Mouse (Mus musculus): Measurements from ENCODE around the gene E2f6. TPM values are rescaled to one million over a fixed set of nuclear protein-coding genes. Genes with fewer than 3 reads are reported as not detected.
A peak's percentile ranks its signal among the peaks of the same experiment; 100 is the strongest.

Gene E2f6
- total and polyA plus RNA-seq, 3 experiments, result 35.4 to 67.0 TPM; not detected in 1

DNA sequence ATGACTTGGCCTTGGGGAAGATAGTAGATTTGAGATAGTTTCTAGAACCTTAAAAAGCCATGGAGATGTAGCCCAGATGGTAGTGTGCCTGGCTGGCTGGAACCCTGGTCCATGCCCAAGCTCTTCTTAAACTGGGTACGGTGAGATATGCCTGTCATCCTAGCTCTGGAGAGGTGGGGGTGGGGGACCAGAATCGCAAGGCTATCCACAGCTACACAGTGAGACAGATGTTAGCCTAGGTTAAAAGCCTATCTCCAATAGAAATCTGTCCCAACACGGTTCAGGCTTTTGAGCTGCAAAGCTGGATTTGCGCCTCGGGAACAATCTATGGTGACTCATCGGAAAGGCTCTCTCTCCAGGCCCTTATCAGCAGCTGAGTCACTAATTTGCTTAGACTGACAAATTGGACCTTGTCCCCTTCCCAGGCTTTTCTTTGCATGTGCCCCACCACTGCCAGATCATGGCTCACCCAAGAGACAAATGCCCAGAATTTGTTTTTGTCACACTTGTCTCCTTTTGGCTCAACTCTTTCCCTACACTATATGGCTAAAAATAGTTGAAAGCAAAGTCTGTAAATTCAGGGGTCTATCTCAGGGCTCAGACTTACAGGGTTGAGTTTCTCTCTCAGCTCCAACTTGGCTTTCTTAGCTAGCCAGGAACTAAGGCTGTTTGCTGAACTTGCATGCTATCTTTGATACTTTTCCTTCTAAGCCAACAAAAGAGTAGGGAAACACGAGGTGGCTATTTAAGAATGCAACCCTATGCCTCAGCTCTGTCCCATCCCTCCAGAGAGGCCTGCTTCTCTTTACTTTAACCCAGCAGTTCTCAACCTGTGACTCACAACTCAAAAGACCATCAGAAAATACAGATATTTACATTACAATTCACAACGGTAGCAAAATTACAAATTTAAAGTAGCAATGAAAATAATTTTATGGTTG lies 30.3 kb downstream of the E2f6 start:
- DNase-seq (ENCODE audit: low read depth, low spot score), result peak; percentile 70
- Histone ChIP-seq H3K9me3 (replicated peaks; ENCODE audit: insufficient read depth, low read length) (no peaks in the 10 kb centered on the region), H3K9ac (ENCODE audit: control insufficient read depth, low read depth, low read length, poor library complexity, severe bottlenecking) (no peak overlapping the region), H3K36me3 (ENCODE audit: control insufficient read depth in 1 of 2, insufficient read depth in 2 of 2, low read length in 2 of 2) (peaks cover 0 to 13% of the 10 kb centered on the region in 2 experiments; a peak in 2 of 4 replicates), H3K79me2 (ENCODE audit: control insufficient read depth, insufficient read depth, low read length, poor library complexity) (no peaks in the 10 kb centered on the region), H3K4me1 (ENCODE audit: control insufficient read depth in 1 of 2, insufficient read depth in 2 of 2, low read length in 2 of 2) (peaks cover 11 to 22% of the 10 kb centered on the region in 2 experiments), H3K27ac (ENCODE audit: control insufficient read depth, low read depth, low read length) (no peak overlapping the region), H3K27me3 (ENCODE audit: control insufficient read depth in 1 of 2, insufficient read depth in 2 of 2, low read length in 2 of 2) (no peaks in the 10 kb centered on the region), H3K4me3 (ENCODE audit: control insufficient read depth in 1 of 2, insufficient read depth in 1 of 2, low read depth in 2 of 2, low read length in 2 of 2) (no peak overlapping the region)
- TF ChIP-seq UBTF (IDR thresholded peaks at IDR 0.05; ENCODE audit: borderline replicate concordance, insufficient read depth, low read depth, low read length) (no peak), USF1 (IDR thresholded peaks at IDR 0.05; ENCODE audit: low read depth, low read length) (no peak), ZC3H11A (IDR thresholded peaks at IDR 0.05; ENCODE audit: low read depth, low read length) (no peak), SMC3 (IDR thresholded peaks at IDR 0.05; ENCODE audit: low read depth, low read length) (no peak), KAT2A (conservative IDR thresholded peaks at IDR 0.05; ENCODE audit: low read depth, low read length) (no peak), ZMIZ1 (IDR thresholded peaks at IDR 0.05; ENCODE audit: low read depth, low read length) (no peak), TCF12 (IDR thresholded peaks at IDR 0.05; ENCODE audit: low read depth, low read length) (peak; percentile 28; the same call in 1 of the 2 replicates), E2F4 (IDR thresholded peaks at IDR 0.05; ENCODE audit: borderline replicate concordance, low read depth, low read length) (no peak), BHLHE40 (IDR thresholded peaks at IDR 0.05; ENCODE audit: borderline replicate concordance, low read depth, low read length) (no peak), RAD21 (IDR thresholded peaks at IDR 0.05; ENCODE audit: low read depth, low read length) (no peak), ZNF384 (IDR thresholded peaks at IDR 0.05; ENCODE audit: low read depth, low read length) (no peak), POLR2AphosphoS2 (IDR thresholded peaks at IDR 0.05; ENCODE audit: low read length) (no peak), USF2 (IDR thresholded peaks at IDR 0.05; ENCODE audit: borderline replicate concordance in 1 of 2, insufficient read depth in 1 of 2, low read depth in 1 of 2, low read length in 2 of 2) (no peak), TAL1 (IDR thresholded peaks at IDR 0.05; ENCODE audit: low read length) (peak; percentile 36), ETS1 (IDR thresholded peaks at IDR 0.05; ENCODE audit: low read depth, low read length) (peak; percentile 81), MYB (IDR thresholded peaks at IDR 0.05; ENCODE audit: low read depth, low read length) (no peak), ELF1 (IDR thresholded peaks at IDR 0.05; ENCODE audit: low read depth, low read length) (no peak), GABPA (IDR thresholded peaks at IDR 0.05; ENCODE audit: low read depth, low read length) (no peak), CHD1 (IDR thresholded peaks at IDR 0.05; ENCODE audit: low read depth, low read length) (no peak), POLR2A (IDR thresholded peaks at IDR 0.05; ENCODE audit: control insufficient read depth in 1 of 2, insufficient read depth in 1 of 2, low read depth in 1 of 2, low read length in 2 of 2, poor library complexity in 1 of 2) (no peak), MYC (IDR thresholded peaks at IDR 0.05; ENCODE audit: low read depth, low read length) (no peak), MXI1 (IDR thresholded peaks at IDR 0.05; ENCODE audit: low read depth, low read length) (no peak), RCOR1 (IDR thresholded peaks at IDR 0.05; ENCODE audit: low read depth, low read length) (peak; percentile 67), MAX (IDR thresholded peaks at IDR 0.05; ENCODE audit: low read length) (no peak), GATA1 (IDR thresholded peaks at IDR 0.05; ENCODE audit: low read depth, low read length) (peak; percentile 81), CHD2 (IDR thresholded peaks at IDR 0.05; ENCODE audit: low read length) (no peak), NELFE (IDR thresholded peaks at IDR 0.05; ENCODE audit: low read depth, low read length) (no peak), TBP (IDR thresholded peaks at IDR 0.05; ENCODE audit: low read depth, low read length) (no peak), HCFC1 (IDR thresholded peaks at IDR 0.05; ENCODE audit: low read depth, low read length) (no peak), MAZ (IDR thresholded peaks at IDR 0.05; ENCODE audit: low read depth, low read length) (no peak), POLR2AphosphoS5 (IDR thresholded peaks at IDR 0.05; ENCODE audit: borderline replicate concordance, low read depth, low read length) (no peak), MEF2A (IDR thresholded peaks at IDR 0.05; ENCODE audit: extremely low read depth, insufficient replicate concordance, low read depth, low read length, poor library complexity, severe bottlenecking) (no peak), JUND (IDR thresholded peaks at IDR 0.05; ENCODE audit: low read depth, low read length) (peak; percentile 88; the same call in 1 of the 2 replicates), SIN3A (IDR thresholded peaks at IDR 0.05; ENCODE audit: low read length) (no peak), CTCF (IDR thresholded peaks at IDR 0.05 in 2 of 3, conservative IDR thresholded peaks at IDR 0.05 in 1 of 3; ENCODE audit: control insufficient read depth in 1 of 3, insufficient read depth in 1 of 3, low read depth in 2 of 3, low read length in 3 of 3, poor library complexity in 1 of 3, severe bottlenecking in 1 of 3) (no peak), MAFK (IDR thresholded peaks at IDR 0.05; ENCODE audit: borderline replicate concordance, low read depth, low read length) (peak; percentile 37; the same call in 1 of the 2 replicates)
